Mouse (Mus musculus) spleen, adult 18-20 months (tissue): ENCODE measurements around the gene Slc44a5.
A peak's percentile ranks its signal among the peaks of the same experiment; 100 is the strongest.
"Not testable (repeated sequence)": the region's sequence is repeated elsewhere in the genome, so short reads cannot be mapped to it uniquely, and the experiment has no call there.

Experiments used
- DNase-seq, 2 experiments: peaks; one replicate each; pipeline ENCODE4 v3.0.0; 2022; ENCODE audit warnings: mixed read lengths in 2 of 2

The Slc44a5 gene

GRCm38 (mm10) chr3:154251486-154251885 lies 278.2 kb downstream of the Slc44a5 start:
- no peak for DNase-seq

DNA sequence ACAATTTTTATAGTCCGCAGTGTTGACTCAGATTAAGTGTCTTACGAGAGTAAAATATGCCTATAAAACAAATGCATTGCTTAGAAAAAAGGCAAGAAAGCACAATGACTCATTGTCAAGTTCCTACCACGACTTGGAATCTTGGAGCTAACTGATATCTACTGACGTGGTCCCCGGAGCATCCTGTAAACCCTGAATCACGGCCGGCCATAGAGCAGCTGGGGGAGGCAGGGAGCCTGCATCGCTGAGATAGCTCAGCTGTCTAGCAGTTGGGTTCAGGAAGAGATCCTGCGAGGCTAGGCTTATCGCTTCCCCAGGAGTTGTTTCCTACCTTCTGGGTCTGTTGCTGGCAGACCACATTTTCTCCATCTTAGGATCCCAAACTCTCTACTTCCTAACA lies 279.0 kb downstream of the Slc44a5 start:
- no peak for DNase-seq

DNA sequence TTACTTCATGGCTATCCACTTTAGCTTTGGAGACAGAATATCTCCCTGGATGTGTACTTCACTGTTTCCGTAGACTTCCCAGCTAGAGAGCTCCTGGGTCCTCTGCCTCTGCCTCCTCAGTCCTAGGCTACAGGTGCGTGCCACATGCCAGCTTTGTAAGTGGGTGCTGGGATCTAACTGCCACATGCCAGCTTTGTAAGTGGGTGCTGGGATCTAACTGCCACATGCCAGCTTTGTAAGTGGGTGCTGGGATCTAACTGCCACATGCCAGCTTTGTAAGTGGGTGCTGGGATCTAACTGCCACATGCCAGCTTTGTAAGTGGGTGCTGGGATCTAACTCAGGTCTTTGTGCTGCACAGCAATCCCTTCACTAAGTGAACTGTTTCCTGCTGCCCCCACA lies 281.0 kb downstream of the Slc44a5 start:
- DNase-seq: not testable (repeated sequence)

- no peak for DNase-seq
Observed at GRCm38 (mm10) chr3:154257312-154257711, 284.1 kb downstream of the Slc44a5 start.

- no peak for DNase-seq
Observed at GRCm38 (mm10) chr3:154268313-154268712, 295.1 kb downstream of the Slc44a5 start.

GRCm38 (mm10) chr3:154269757-154270366 lies 296.6 kb downstream of the Slc44a5 start:
- peak in 1 of 2 experiments; percentile 53 for DNase-seq

DNA sequence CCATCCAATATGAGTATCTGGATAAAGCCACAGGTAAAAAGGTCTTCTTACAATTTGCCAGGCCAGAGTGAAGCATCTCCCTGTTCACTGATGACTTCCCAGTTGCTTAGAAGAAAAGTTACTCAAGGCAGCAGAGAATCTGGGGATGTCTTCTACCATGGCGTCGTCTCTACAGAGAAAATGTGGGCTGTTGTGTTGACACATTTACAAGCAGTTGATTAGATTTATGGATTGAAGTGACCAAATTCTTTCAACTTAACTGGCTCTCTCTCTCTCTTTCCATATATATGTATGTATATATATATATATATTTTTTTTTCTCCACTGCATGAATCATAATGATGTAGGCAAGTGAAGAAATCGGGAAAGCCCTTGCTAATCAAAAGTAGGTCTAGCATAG lies 301.4 kb downstream of the Slc44a5 start:
- DNase-seq: no peak

DNA sequence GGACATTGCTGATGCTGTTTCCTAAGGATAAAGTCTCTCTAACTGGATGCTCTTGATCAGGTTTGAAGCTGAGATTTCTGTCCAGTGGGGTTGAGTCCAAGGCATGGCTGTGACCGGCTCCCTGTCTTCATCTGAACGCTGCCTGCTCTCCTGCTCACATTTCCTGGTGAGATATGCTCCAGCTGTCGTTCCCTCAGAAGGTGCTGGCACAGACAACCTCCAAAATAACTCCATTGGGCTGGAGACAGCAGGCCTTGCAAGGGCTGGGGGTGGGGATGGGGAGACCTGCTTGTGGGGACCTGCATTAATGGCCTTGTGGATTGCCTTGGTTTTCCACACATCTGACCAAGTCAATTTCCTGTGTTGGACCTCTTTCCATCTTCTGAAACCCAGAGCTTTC lies 311.0 kb downstream of the Slc44a5 start:
- DNase-seq: no peak

GRCm38 (mm10) chr3:154285351-154285750 lies 312.1 kb downstream of the Slc44a5 start:
- no peak for DNase-seq

DNA sequence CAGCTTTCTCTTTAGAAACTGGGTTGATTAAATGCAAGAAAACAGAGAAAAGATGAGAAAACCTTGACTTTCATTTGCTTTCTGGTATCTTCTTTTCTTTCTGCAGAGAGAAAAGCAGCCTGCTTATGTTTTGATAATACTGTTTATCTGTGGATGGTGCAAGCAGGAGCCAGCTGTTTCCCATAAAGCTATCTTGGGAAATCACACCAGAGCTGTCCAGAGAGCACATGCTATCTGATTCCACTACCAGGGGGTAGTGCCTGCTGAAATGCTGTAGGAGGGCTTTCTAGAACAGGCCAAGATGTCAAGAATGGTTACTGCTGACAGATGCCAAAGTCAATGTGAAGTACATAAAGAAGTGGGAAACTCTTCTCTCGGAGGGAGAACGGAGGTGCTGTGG lies 314.0 kb downstream of the Slc44a5 start:
- no peak for DNase-seq

GRCm38 (mm10) chr3:154288429-154289069 lies 315.3 kb downstream of the Slc44a5 start:
- DNase-seq: no peak

DNA sequence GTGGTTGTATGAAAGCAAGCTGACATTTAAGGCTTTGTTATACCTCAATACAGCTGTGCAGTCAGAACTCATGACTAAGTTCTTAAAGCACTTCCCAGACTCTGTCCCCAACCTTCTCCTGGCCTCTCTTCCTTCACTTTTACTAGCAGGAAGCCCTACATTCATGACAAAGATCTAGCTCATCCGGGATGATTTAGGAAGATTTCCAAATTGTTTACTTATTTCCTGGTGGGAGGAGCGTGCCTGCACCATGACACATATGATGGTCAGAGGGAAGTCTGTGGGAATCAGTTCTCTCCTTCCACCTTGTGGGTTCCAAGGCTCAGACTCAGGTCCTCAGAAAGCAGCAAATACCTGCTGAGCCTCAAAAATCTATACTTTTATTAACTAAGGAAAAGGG lies 317.1 kb downstream of the Slc44a5 start:
- DNase-seq: no peak

GRCm38 (mm10) chr3:154292126-154292525 lies 318.9 kb downstream of the Slc44a5 start:
- DNase-seq: no peak

- DNase-seq: no peak
Observed at GRCm38 (mm10) chr3:154293839-154294490, 320.7 kb downstream of the Slc44a5 start.

DNA sequence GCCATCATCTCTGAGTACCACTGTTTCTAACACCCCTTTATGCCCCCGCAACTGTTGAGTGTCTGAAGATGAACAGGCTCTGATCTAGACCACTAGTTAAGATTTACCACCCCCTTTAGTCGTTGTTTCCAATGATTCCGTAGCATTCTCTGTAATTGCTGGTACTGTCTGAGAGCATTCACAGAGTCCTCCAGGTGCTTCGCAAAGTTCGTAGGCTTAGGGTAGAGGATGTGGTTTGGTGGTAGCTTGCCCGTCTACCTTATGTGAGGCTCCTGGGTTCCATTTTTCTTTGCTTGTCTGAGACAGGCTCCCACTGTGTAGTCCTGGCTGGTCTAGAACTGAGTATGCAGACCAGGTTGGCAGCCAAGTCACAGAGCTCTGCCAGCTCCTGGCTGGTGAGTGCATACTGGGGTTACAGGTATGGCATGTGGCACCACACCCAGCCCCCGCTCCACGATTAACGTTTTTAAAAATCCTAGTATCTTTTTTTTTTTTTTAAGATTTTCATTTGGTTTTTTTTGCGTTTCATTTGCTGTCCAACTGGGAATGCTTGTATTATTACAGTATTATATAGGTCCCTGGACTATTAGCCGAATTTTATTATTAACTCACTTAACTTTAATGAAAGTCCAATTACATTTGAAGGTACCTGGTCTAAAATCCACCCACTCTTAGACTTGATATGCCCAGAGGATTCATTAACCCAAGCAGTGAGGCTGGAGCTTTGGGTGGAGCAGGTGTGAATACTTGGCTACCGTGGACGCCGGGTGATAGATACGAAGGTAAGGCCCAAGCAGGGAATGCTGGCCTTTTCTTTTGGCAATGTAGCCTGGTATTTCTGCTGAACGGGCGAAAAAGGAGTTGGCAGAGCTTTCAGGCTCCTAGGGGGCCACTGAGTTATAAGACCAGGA lies 321.9 kb downstream of the Slc44a5 start:
- no peak for DNase-seq

- no peak for DNase-seq
Observed at GRCm38 (mm10) chr3:154297499-154297898, 324.3 kb downstream of the Slc44a5 start.

GRCm38 (mm10) chr3:154298490-154298889 lies 325.3 kb downstream of the Slc44a5 start:
- no peak for DNase-seq

DNA sequence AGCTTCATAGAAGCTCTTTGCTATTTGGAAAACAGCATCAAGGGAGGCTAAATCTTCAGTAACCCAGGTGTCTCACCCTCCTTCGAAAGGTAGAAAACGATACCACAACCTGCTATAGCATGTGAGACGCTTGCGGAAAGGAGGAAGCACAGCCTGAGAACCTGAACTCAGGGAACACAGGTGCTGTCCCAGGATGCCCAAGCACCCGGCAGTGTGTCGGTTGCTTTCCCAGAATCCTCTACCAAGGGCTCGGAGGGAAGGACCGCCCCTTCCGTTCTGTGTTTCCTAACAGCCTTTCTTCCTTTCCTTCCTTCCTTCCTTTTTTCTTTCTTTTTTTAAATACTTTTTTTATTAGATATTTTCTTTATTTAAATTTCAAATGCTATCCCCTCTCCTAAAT lies 326.8 kb downstream of the Slc44a5 start:
- DNase-seq: no peak

DNA sequence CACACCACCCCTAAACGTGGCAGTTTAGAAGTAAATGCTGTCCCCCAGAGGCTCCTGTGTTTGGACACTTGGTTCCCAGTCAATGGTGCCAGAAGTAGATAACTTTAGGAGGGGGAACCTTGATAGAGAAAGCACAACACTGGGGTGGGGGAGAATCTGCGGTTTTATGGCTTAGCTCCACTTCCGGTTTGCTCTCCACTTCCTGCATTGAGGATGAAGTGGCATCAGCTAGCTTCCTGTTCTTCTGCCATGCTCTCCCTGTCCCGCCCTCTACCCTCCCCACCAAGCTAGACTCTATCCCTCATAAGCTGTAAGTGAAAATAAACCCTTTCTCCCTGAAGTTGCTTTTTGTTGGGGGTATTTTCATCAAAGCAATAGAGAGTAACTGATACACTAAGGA lies 327.9 kb downstream of the Slc44a5 start:
- no peak for DNase-seq

DNA sequence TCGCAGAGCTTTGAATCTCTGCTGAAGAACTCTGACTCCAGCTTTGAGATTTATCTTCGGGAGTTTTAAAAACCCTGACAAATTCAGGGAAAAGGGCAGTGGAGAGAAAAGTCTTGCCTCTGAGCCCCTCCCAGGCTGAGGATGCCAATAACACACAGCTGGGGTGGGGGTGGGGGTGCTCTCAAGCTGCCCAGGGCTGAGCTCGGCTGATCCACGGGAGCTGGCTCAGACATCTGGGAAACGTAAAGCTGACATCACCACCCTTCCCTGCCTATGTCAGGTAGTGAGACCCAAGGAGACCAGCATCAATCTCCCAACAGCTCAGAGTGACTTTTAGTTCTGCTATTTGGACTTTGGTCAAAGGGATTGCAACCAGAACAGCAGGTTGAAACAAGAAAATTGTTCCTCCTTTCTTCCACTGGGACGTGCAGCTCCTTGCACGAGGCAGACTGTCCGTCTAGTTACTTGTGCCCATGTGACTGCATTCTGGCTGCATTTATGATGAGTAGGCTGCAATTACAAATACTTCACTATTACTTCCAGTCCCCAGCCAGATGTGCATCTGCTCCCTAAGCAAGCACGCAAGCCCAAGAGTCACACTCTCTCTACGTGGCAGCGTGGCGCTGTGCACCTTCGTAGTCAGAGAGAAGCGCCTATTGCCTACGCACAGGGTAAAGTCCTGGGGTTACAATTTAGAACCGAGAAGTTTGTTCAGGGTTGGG lies 332.1 kb downstream of the Slc44a5 start:
- no peak for DNase-seq

DNA sequence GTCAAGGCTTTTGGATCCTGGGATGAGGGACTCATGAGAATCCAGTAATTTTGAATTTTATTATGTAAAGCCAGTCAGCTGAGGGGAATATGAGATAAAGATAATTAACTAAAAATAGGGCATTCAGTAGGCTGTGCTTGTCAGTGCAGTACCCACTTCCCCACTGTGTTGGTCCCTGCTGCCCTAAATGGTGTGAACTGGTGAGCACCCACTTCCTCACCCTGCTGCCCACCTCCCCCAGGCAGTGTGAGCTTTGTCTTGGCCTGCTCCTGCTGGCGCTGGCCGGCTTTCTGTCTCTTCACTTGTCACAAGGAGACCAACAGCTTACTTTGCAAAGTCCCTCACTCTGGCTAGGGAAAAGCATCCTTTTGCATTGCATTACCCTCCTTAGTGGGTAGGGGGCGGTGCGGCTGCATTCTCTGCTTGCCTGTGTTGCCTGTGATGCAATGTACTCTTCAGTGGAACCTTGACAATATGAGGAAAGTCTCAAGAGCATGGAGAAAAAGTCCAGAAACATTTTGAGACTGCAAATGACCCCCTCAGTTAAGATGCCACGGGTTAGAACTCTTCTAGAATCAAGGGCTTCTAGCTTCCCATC lies 344.5 kb downstream of the Slc44a5 start:
- no peak for DNase-seq
